Mouse (Mus musculus): Measurements from ENCODE around the gene Actb. TPM values are rescaled to one million over a fixed set of nuclear protein-coding genes. Genes with fewer than 3 reads are reported as not detected.
A peak's percentile ranks its signal among the peaks of the same experiment; 100 is the strongest.

Gene Actb
- polyA plus RNA-seq, 1 experiment from 2014 or later = 16,801 TPM

GRCm38 (mm10) chr5:142878570-142878969 lies 28.0 kb downstream of the Actb start:
- TF ChIP-seq CTCF (IDR thresholded peaks at IDR 0.05; ENCODE audit: low read depth) = no peak
- no peak overlapping the region for H3K4me2 ChIP-seq
- H3K9me3 ChIP-seq (ENCODE audit: low read depth, low read length) = no peaks in the 10 kb centered on the region
- H3K27me3 ChIP-seq (ENCODE audit: insufficient read depth, low read length) = no peaks in the 10 kb centered on the region
- 85% methylated on average over 15 of the region's 15 CpGs for WGBS
- no peaks in the 10 kb centered on the region for H3K4me1 ChIP-seq (ENCODE audit: insufficient read depth)
- no peak for DNase-seq
- H3K36me3 ChIP-seq (ENCODE audit: insufficient read depth) = peaks cover 47% of the 10 kb centered on the region
- H3K4me3 ChIP-seq (ENCODE audit: low read depth, low read length) = no peak overlapping the region
- ATAC-seq (ENCODE audit: insufficient read depth) = no peak
- no peak overlapping the region for H3K27ac ChIP-seq (ENCODE audit: low read depth)
- no peak overlapping the region for H3K9ac ChIP-seq

GRCm38 (mm10) chr5:142877337-142878280 lies 28.9 kb downstream of the Actb start:
- no peak overlapping the region for H3K4me3 ChIP-seq (ENCODE audit: low read depth, low read length)
- H3K27ac ChIP-seq (ENCODE audit: low read depth) = no peak overlapping the region
- no peak overlapping the region for H3K9ac ChIP-seq
- H3K4me2 ChIP-seq = no peak overlapping the region
- DNase-seq (peak; percentile 92), ATAC-seq (ENCODE audit: insufficient read depth) (peak; percentile 42)
- peaks cover 50% of the 10 kb centered on the region for H3K36me3 ChIP-seq (ENCODE audit: insufficient read depth)
- 29% methylated on average over 11 of the region's 11 CpGs for WGBS
- no peaks in the 10 kb centered on the region for H3K27me3 ChIP-seq (ENCODE audit: insufficient read depth, low read length)
- TF ChIP-seq CTCF (IDR thresholded peaks at IDR 0.05; ENCODE audit: low read depth) = peak; percentile 98
- no peaks in the 10 kb centered on the region for H3K4me1 ChIP-seq (ENCODE audit: insufficient read depth)
- no peaks in the 10 kb centered on the region for H3K9me3 ChIP-seq (ENCODE audit: low read depth, low read length)

GRCm38 (mm10) chr5:142876896-142877295 lies 29.7 kb downstream of the Actb start:
- ATAC-seq (ENCODE audit: insufficient read depth) (peak; percentile 8; the same call in 1 of the 2 replicates), DNase-seq (no peak)
- Histone ChIP-seq H3K27ac (ENCODE audit: low read depth) (no peak overlapping the region), H3K36me3 (ENCODE audit: insufficient read depth) (peaks cover 57% of the 10 kb centered on the region), H3K4me1 (ENCODE audit: insufficient read depth) (no peaks in the 10 kb centered on the region), H3K27me3 (ENCODE audit: insufficient read depth, low read length) (no peaks in the 10 kb centered on the region), H3K9me3 (ENCODE audit: low read depth, low read length) (no peaks in the 10 kb centered on the region), H3K4me3 (ENCODE audit: low read depth, low read length) (no peak overlapping the region), H3K9ac (no peak overlapping the region), H3K4me2 (no peak overlapping the region)
- TF ChIP-seq CTCF (IDR thresholded peaks at IDR 0.05; ENCODE audit: low read depth) = no peak
- WGBS = 85% methylated on average over 5 of the region's 5 CpGs

GRCm38 (mm10) chr5:142875513-142875905 lies 31.0 kb downstream of the Actb start:
- 85% methylated on average over 10 of the region's 10 CpGs for WGBS
- H3K36me3 ChIP-seq (ENCODE audit: insufficient read depth) = peaks cover 69% of the 10 kb centered on the region

GRCm38 (mm10) chr5:142874791-142875512 lies 31.6 kb downstream of the Actb start:
- Histone ChIP-seq H3K4me1 (ENCODE audit: insufficient read depth) (no peaks in the 10 kb centered on the region), H3K27me3 (ENCODE audit: insufficient read depth, low read length) (no peaks in the 10 kb centered on the region), H3K4me2 (no peak overlapping the region), H3K27ac (ENCODE audit: low read depth) (no peak overlapping the region), H3K4me3 (ENCODE audit: low read depth, low read length) (no peak overlapping the region), H3K9ac (no peak overlapping the region), H3K9me3 (ENCODE audit: low read depth, low read length) (no peaks in the 10 kb centered on the region), H3K36me3 (ENCODE audit: insufficient read depth) (peaks cover 67% of the 10 kb centered on the region)
- 86% methylated on average over 13 of the region's 13 CpGs for WGBS
- DNase-seq (no peak), ATAC-seq (ENCODE audit: insufficient read depth) (no peak)
- no peak for TF ChIP-seq CTCF (IDR thresholded peaks at IDR 0.05; ENCODE audit: low read depth)

More at GRCm38 (mm10) chr5:142875513-142875905, 31.0 kb downstream of the Actb start:
- Histone ChIP-seq H3K9me3 (ENCODE audit: low read depth, low read length) (no peaks in the 10 kb centered on the region), H3K27me3 (ENCODE audit: insufficient read depth, low read length) (no peaks in the 10 kb centered on the region), H3K4me3 (ENCODE audit: low read depth, low read length) (no peak overlapping the region), H3K4me1 (ENCODE audit: insufficient read depth) (no peaks in the 10 kb centered on the region), H3K9ac (no peak overlapping the region), H3K27ac (ENCODE audit: low read depth) (no peak overlapping the region), H3K4me2 (no peak overlapping the region)
- ATAC-seq (ENCODE audit: insufficient read depth) (no peak), DNase-seq (no peak)
- no peak for TF ChIP-seq CTCF (IDR thresholded peaks at IDR 0.05; ENCODE audit: low read depth)

GRCm38 (mm10) chr5:142873718-142874117 lies 32.8 kb downstream of the Actb start:
- ATAC-seq (ENCODE audit: insufficient read depth) (no peak), DNase-seq (no peak)
- Histone ChIP-seq H3K4me1 (ENCODE audit: insufficient read depth) (no peaks in the 10 kb centered on the region), H3K9me3 (ENCODE audit: low read depth, low read length) (no peaks in the 10 kb centered on the region), H3K36me3 (ENCODE audit: insufficient read depth) (peaks cover 65% of the 10 kb centered on the region), H3K27ac (ENCODE audit: low read depth) (no peak overlapping the region), H3K4me3 (ENCODE audit: low read depth, low read length) (no peak overlapping the region), H3K27me3 (ENCODE audit: insufficient read depth, low read length) (no peaks in the 10 kb centered on the region), H3K9ac (no peak overlapping the region), H3K4me2 (no peak overlapping the region)
- TF ChIP-seq CTCF (IDR thresholded peaks at IDR 0.05; ENCODE audit: low read depth) = peak; percentile 4; the same call in 1 of the 2 replicates
- 92% methylated on average over 7 of the region's 7 CpGs for WGBS

GRCm38 (mm10) chr5:142871765-142872164 lies 34.8 kb downstream of the Actb start:
- H3K36me3 ChIP-seq (ENCODE audit: insufficient read depth) = peaks cover 53% of the 10 kb centered on the region
- H3K4me1 ChIP-seq (ENCODE audit: insufficient read depth) = no peaks in the 10 kb centered on the region
- no peak overlapping the region for H3K4me3 ChIP-seq (ENCODE audit: low read depth, low read length)
- H3K27me3 ChIP-seq (ENCODE audit: insufficient read depth, low read length) = no peaks in the 10 kb centered on the region
- H3K9me3 ChIP-seq (ENCODE audit: low read depth, low read length) = no peaks in the 10 kb centered on the region
- no peak overlapping the region for H3K27ac ChIP-seq (ENCODE audit: low read depth)
- H3K9ac ChIP-seq = no peak overlapping the region
- WGBS = 50% methylated on average over 12 of the region's 12 CpGs
- H3K4me2 ChIP-seq = no peak overlapping the region
- no peak for ATAC-seq (ENCODE audit: insufficient read depth)
- no peak for DNase-seq
- TF ChIP-seq CTCF (IDR thresholded peaks at IDR 0.05; ENCODE audit: low read depth) = no peak
